Mouse (Mus musculus) mouse trophoblast stem cell (cell line): ENCODE results near the gene Pdcd7.

Source experiments
- in situ Hi-C, 2 experiments: fragments of 300-500 bp; cut with MseI, MboI; formaldehyde crosslinking; loops; 2 replicates in 1 of 2; 3 replicates in 1 of 2; pipeline ENCODE4 v1.15.1; 2025

The Pdcd7 gene

GRCm38 (mm10) chr9:65393606-65394005 is 47.7 kb downstream of the Pdcd7 start:
- in situ Hi-C loops: loop anchor here in 1 of 2 experiments (5.0 kb wide), 1 partner anchor 34 kb away; no protein-coding TSS in a partner anchor

GRCm38 (mm10) chr9:65394360-65394759 is 48.5 kb downstream of the Pdcd7 start:
- in situ Hi-C loops: loop anchor here in 1 of 2 experiments (5.0 kb wide), 1 partner anchor 33 kb away; no protein-coding TSS in a partner anchor

- in situ Hi-C loops: no loop called here
Observed at GRCm38 (mm10) chr9:65398279-65398678, 52.4 kb downstream of the Pdcd7 start, which contains the start of gene Rasl12. Rasl12 (plus strand) TSS chr9:65398506.

- in situ Hi-C loops: no loop called here
Observed at GRCm38 (mm10) chr9:65399934-65400333, 54.0 kb downstream of the Pdcd7 start.

- in situ Hi-C loops: no loop called here
Observed at GRCm38 (mm10) chr9:65404331-65405183, 58.7 kb downstream of the Pdcd7 start.

- in situ Hi-C loops: no loop called here
Observed at GRCm38 (mm10) chr9:65405184-65405449, 59.2 kb downstream of the Pdcd7 start.

GRCm38 (mm10) chr9:65407327-65407726 is 61.4 kb downstream of the Pdcd7 start:
- in situ Hi-C loops: no loop called here

GRCm38 (mm10) chr9:65407861-65408260 is 62.0 kb downstream of the Pdcd7 start:
- in situ Hi-C loops: no loop called here

GRCm38 (mm10) chr9:65408871-65409295 is 63.0 kb downstream of the Pdcd7 start:
- in situ Hi-C loops: no loop called here
